Mouse (Mus musculus): ENCODE results near the gene Tbca.

The Tbca gene

DNA sequence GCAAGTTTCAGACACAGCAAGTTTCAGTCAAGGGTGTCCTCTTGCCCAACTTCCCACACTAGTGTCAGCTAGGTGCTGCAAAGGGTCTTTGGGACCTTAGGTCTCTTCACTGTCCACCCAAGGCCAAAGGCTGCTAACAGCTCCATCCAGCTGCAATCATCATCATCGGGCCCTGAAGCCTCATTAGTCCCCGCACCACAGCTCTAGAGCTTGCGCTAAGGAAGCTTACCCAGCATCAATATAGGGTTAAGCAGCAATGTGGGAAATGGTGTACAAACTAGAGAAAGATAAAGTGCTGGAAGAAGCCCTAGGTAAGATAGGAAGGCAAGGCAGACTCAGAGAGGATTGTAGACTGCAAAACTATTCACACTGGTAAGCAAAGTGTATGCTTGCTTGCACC lies 92.5 kb downstream of the Tbca start:
- DNase-seq (ENCODE audit: low spot score), result no peak

DNA sequence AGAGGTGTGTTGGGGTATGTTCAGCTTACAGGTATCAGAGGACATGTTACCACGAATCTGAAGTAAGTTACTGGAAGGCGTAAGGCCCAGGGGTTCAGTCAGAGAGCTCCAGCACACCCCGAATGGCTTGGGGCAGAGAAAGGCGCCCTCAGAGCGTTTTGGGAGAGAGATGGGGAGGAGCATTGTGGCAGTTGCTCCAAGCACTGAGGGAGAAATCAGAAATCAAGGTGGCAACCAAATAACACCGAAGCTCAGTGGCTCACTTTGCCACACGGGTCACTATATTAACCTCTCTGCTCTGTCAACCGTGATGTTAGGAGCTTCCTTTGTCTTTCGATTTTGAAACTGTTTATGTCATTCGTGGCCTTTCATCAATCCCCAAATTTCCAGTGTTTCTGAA lies 93.5 kb downstream of the Tbca start:
- no peak for DNase-seq (ENCODE audit: low spot score)

DNA sequence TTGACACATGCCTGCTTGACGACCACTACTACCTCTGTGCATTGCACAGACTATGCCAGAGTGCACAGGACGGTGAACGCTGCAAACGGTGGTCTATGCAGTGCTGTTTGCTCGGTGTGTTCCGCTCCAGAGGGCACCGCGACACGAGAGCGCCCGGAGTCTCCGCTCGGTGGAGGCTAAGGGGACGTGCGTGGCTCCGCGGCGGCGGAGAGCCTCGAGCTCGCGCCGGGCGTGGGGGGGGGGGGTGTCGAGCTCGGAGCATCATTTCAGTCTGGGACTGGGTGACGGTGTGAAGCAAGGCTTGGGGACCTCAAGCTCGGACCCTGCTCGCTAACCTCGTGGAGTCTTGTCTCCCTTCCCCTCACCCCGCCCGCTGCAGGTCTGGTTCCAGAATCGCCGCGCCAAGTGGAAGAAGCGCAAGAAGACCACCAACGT lies 94.0 kb downstream of the Tbca start:
- DNase-seq (ENCODE audit: low spot score), result no peak

DNA sequence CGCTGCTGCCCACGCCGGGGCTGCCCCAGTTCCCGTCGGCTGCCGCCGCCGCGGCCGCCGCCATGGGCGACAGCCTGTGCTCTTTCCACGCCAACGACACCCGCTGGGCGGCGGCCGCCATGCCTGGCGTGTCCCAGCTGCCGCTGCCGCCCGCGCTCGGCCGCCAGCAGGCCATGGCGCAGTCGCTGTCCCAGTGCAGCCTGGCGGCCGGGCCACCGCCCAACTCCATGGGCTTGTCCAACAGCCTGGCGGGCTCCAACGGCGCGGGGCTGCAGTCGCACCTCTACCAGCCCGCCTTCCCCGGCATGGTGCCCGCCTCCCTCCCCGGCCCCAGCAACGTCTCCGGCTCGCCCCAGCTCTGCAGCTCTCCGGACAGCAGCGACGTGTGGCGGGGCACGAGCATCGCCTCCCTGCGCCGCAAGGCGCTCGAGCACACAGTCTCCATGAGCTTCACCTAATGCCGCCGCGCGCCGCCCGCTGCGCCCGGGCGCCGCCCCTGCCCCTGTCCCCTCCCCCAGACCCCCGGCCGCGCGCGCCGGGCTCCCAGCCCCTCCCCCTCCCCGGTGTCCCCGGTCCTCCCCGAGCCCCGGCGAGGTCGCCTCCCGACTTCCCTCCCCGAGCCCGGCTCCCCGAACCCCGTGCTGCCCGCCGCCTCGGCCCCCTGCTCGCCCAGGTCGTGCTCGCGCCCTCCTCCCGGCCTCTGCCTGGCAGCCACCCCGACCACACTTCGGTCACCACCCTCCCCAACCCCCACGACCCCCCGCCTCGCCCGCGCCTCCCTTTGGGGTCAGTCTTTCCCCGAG lies 94.7 kb downstream of the Tbca start:
- DNase-seq (ENCODE audit: low spot score), result no peak

DNA sequence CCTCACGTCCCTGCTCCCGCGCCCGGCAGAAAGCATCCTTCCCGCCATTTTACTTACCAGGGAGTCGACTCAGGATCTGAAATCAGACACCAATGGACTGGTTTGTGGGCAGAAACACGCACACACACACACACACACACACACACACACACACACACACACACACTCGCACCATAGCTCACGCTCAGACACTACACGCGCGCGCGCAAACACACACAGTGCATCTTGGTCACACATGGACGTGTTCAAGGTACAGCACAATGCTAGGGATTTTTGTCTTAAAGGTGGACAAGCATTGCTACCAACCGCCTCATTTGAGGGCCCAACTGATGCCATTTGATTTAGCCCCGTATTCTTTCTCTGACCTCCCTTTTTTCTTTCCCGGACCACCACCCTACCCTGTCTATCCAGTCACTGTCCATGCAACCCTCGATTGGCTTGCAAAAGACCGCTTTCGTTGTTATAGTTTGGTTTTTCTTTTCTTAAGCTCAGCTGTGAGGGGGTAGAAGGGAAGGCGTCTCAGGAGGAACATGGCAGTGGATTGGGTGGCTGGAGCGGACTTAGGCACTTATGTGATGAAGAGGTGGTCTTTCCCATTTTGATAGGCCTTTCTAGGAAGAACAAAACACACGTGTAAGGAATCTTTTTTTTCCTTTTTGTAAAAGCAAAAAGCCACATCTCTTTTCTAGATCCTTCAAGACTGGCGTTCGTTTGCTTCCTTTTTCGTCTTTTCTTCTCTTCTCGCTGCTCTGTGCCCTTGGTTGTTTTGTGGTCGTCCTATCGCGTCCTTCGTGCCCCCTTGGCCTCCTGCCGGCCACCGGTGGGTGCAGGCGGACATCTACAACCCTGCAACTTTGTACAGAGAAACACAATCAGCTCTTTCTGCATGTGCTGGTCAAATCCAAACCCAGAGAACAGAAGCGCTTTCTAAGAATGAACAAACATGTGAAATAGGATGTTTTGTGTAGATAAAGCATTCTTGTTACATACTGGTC lies 95.6 kb downstream of the Tbca start:
- DNase-seq (ENCODE audit: low spot score), result no peak

DNA sequence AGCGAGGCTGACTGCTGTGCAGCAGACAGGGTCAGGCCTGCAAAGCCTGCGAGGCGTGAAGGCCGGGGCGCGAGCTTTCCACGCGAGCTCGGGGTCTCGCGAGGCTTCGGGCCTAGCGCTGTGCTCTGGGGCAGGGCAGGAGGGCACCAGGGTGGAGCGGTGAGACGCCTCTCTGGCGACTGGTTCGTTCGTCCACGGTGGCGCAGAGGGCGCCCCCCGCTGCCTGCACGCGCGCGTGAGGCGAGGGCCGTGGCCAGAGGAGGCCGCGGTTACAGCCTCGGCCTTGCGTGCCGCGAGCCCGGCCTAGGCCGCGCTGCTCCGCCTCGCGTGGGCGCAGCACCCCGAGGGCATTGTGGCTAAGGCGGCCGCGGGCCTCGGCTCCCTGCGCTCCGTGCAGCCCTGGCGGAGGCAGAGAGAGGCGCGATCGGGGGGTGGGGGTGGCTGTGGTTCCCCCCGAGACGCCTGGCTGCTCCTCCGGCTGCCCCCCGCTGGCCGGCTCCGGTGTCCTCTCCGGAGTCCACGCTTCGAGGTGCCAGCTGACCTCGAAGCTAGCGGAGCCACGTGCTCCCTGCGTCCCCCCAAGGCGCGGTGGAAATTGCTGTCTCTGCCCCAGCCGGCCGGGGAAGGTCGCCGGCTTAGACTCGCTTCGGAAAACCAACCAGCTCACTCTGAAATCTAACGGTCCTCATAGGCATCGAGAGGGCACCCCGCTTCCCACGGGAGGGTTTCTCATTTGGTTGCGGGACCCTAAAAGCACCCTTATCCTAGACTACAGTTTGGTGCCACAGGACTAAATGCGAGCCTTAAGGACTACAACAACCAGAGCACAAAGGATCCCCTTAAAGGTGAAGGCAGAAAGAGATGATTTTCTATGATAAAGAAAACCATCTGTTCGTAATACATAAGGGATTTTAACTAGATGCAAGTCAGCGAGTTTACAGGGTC lies 96.9 kb downstream of the Tbca start:
- DNase-seq (ENCODE audit: low spot score), result no peak

Data from yolk sac, embryonic 10.5 days (tissue).